Mouse (Mus musculus) NIH3T3 (cell line): ENCODE measurements at regions not wholly inside any gene's neighbourhood (a gene's known extent, or its start where the extent isn't known, plus 50 kb on each side); places are given as distances from the start of the nearest gene placed in this dataset.

Experiments
- DNase-seq: peaks from one replicate; pipeline ENCODE4 v3.0.0-alpha.2; 2012; ENCODE audit warnings: low read depth

GRCm38 (mm10) chr11:18413769-18414168 is 460.1 kb upstream of the Etaa1 start:
- DNase-seq: no peak

- no peak for DNase-seq
Measured at GRCm38 (mm10) chr11:18408071-18408752, 454.5 kb upstream of the Etaa1 start.

DNA sequence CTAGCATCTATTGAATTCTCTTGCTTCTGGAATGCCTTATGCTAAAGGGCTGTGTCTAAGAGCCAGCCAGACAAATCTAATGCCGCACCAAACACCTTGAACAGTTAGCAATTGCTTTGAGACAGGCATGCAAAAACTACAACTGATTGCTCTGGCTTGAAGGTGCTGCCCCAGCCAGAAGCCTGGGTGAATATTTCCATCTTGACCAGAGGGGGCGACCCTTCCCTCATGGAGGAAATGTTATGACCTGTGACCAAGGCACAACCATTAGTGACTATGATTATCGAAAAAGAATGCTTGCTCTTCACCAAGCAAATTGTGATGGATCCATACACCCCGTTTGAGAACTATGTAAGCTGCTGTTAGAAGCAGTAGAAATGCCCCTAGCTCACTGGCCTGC is 445.9 kb upstream of the Etaa1 start:
- DNase-seq: no peak

GRCm38 (mm10) chr11:18396397-18396796 is 442.7 kb upstream of the Etaa1 start:
- DNase-seq: peak; percentile 24

- peak; percentile 5 for DNase-seq
Measured at GRCm38 (mm10) chr11:18395631-18396030, 442.0 kb upstream of the Etaa1 start.

DNA sequence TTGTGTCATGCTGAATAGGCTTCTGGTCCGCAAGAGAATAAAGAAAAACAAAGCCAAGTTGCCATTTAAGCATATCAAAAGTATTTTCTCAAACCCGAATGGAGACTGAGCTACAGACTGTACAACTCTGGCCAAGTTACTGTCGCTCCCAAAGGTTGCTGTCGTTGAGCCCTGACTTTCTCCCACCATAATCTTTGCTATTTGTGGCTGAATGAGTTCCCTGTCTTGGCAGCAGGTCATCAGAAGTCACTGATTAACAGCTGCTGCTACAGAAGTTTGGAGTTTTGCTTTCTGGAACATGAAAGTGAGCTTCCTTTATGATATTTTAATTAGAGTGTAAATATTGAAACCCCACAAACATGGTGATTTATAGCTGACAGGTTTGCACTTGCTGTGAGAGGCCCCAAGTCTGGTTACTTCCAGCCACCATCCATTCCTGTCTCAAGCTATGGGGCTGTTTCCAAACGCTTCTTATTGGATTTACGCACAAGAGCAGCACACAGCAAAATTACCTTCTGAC is 419.2 kb upstream of the Etaa1 start:
- no peak for DNase-seq

GRCm38 (mm10) chr11:18371304-18371703 is 417.6 kb upstream of the Etaa1 start:
- no peak for DNase-seq

GRCm38 (mm10) chr11:18370861-18371260 is 417.2 kb upstream of the Etaa1 start:
- DNase-seq: peak; percentile 11

GRCm38 (mm10) chr11:18354866-18355265 is 401.2 kb upstream of the Etaa1 start:
- DNase-seq: no peak

DNA sequence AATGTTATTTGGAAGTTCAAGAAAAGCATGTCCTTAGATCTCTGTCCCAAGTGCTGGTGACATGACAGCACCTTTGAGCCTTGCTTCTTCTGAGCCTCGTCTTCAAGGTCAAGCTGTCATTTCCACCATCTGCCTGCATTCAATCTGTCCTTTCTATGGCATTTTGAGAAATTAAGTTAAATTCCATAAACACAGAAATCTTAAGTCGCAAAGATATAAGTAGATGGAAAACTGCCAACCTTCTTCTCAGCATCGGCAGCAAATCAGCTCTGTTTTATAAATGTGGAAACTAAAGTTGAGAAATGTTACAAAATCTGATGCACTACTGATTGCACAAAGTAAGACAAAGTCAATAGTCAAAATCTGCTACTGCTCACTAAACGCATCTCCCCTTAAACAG is 400.5 kb upstream of the Etaa1 start:
- no peak for DNase-seq

GRCm38 (mm10) chr11:18347841-18348240 is 394.2 kb upstream of the Etaa1 start:
- no peak for DNase-seq

- no peak for DNase-seq
Measured at GRCm38 (mm10) chr11:18313510-18314301, 360.0 kb upstream of the Etaa1 start.

- peak; percentile 3 for DNase-seq
Measured at GRCm38 (mm10) chr11:18296194-18297125, 342.8 kb upstream of the Etaa1 start.

DNA sequence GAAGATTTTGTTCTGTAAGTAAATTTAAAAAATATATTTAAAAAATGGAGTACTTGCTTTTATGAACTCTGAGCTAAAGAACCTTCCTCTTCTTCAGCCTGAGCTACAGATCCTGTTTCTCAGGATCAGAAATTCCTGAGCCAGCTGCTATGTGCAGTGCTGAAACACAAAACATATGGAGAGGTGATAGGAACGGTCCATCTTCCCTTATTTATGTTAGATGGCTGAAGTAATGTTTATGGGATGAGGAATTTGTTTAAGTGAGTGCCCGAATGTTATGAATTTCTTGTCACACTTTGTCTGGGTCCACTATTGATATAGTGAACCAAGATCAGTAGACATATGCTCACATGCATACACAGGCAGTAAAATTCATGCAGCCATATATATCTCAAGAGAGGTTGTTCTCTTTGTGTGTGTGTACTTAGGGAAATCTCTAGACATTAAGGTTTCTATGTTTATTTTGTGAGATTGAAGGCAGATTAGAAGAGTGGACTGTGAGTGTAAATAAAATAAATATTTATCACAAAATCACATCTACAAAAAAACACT is 325.0 kb upstream of the Etaa1 start:
- no peak for DNase-seq

GRCm38 (mm10) chr11:18272392-18272791 is 318.7 kb upstream of the Etaa1 start:
- DNase-seq: no peak

- DNase-seq: no peak
Measured at GRCm38 (mm10) chr11:18266161-18266560, 312.5 kb upstream of the Etaa1 start.

DNA sequence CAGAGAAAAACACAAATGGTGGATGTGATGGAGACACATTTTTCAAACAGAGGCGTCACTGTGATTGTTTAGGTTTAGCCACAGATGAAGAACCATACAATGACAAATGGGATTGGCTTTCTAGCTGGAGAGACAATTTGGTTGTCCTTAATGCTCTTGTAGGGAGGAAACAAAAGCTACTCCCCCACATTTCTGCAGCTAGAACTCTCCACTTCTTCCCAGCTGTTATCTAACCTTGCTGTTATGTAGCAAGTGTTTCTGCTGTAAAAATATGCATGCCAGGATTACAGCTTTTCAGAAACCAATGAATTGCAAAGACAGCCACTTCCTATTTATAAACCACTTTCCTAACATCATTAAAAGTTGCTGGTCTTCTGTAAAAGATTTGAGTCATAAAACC is 309.2 kb upstream of the Etaa1 start:
- no peak for DNase-seq

- DNase-seq: no peak
Measured at GRCm38 (mm10) chr11:18249236-18249635, 295.6 kb upstream of the Etaa1 start.

DNA sequence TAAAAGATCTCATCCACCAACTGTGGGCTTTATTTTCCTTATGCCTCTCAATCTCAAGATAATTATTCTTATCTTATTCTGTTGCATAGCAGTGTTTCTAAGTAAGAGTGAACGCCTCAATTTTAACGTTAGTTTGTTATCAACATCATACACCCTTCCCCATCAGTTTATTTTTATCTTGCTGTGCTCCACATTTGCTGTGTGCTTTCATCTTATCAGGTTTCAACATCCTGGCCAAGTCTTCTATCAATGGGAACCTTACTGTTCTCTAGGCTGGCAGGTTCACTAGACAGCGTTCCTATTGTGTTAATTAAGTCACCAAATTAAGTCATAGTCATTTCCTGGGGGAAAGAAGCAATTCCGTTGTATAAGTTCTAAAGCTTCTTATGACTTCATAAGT is 263.1 kb upstream of the Etaa1 start:
- no peak for DNase-seq

DNA sequence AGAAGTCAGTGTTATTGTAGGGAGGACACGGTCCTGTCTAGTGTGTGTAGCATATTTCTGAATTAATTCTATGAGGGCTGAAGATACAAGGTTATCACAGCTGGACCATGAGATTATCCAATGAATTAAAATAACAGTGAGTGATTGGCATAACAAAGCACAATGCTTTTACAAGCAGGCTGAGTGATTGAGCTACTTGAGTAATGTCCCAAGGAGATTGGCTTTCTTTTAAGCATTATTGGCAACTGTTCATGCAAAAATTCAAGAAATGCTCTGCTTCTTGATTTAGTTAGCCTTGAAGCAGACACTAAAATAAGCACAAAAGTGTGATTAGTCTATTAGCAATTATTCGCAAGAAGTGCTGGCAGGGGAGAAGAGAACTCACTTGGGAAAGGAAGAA is 219.4 kb upstream of the Etaa1 start:
- DNase-seq: no peak

DNA sequence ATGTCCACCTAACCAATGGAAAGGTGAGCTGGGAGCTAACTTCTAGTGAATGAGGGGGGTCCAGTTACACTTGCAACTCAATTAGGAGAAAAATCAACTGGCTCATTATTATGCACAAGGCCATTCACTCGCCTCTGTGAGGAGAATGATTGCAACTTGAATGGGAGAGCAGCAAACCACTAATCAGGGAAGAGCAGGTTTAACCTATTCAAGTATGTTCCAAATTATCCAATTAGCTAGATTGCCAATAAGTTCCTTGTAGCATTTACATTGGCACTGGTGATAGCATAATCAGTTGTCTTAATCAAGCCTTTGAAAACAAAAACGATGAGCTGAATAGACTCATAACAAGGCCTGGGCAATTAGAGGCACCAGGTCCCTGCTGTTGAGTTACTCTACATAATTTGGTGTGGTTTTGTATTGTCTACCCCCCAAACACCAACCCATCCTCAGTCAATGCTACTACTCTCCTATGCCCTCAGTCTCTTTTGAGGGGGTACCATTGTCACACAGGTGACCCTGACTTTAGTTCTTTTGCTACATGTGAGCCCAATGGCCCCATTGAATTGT is 217.6 kb upstream of the Etaa1 start:
- DNase-seq: no peak
